Mouse (Mus musculus): ENCODE measurements at regions not wholly inside any gene's neighbourhood (a gene's known extent, or its start where the extent isn't known, plus 50 kb on each side); places are given as distances from the start of the nearest gene placed in this dataset.

GRCm38 (mm10) chr14:76188105-76188645 lies 77.5 kb downstream of the Nufip1 start:
- no peak overlapping the region for H3K4me3 ChIP-seq (ENCODE audit: low read depth, low read length)
- no peak for DNase-seq (ENCODE audit: low spot score)
- 89% methylated on average over 6 of the region's 6 CpGs for WGBS
- H3K27ac ChIP-seq (replicated peaks; ENCODE audit: low read depth, low read length): no peak overlapping the region
- ATAC-seq (ENCODE audit: insufficient number of reproducible peaks, low FRiP score, low TSS enrichment, low read depth): no peak
- no peaks in the 10 kb centered on the region for H3K36me3 ChIP-seq (ENCODE audit: control insufficient read depth, insufficient read depth, low read length)
- no peak overlapping the region for H3K4me2 ChIP-seq (ENCODE audit: low read depth, severe bottlenecking)
- no peaks in the 10 kb centered on the region for H3K27me3 ChIP-seq (ENCODE audit: control insufficient read depth, insufficient read depth, low read length)
- no peaks in the 10 kb centered on the region for H3K4me1 ChIP-seq (ENCODE audit: control insufficient read depth, insufficient read depth, low read length)
- H3K9me3 ChIP-seq (ENCODE audit: control insufficient read depth, low read length): no peaks in the 10 kb centered on the region
- H3K9ac ChIP-seq (ENCODE audit: low read length): no peak overlapping the region

- Histone ChIP-seq H3K4me3 (ENCODE audit: low read depth, low read length) (no peak overlapping the region), H3K4me2 (ENCODE audit: low read depth, severe bottlenecking) (no peak overlapping the region), H3K9ac (ENCODE audit: low read length) (no peak overlapping the region), H3K27ac (replicated peaks; ENCODE audit: low read depth, low read length) (no peak overlapping the region), H3K27me3 (ENCODE audit: control insufficient read depth, insufficient read depth, low read length) (no peaks in the 10 kb centered on the region), H3K36me3 (ENCODE audit: control insufficient read depth, insufficient read depth, low read length) (no peaks in the 10 kb centered on the region), H3K4me1 (ENCODE audit: control insufficient read depth, insufficient read depth, low read length) (no peaks in the 10 kb centered on the region), H3K9me3 (ENCODE audit: control insufficient read depth, low read length) (no peaks in the 10 kb centered on the region)
- ATAC-seq (ENCODE audit: insufficient number of reproducible peaks, low FRiP score, low TSS enrichment, low read depth) (no peak), DNase-seq (ENCODE audit: low spot score) (no peak)
- WGBS: 86% methylated on average over 10 of the region's 10 CpGs
Measured at GRCm38 (mm10) chr14:76195324-76195723, 84.6 kb downstream of the Nufip1 start.

DNA sequence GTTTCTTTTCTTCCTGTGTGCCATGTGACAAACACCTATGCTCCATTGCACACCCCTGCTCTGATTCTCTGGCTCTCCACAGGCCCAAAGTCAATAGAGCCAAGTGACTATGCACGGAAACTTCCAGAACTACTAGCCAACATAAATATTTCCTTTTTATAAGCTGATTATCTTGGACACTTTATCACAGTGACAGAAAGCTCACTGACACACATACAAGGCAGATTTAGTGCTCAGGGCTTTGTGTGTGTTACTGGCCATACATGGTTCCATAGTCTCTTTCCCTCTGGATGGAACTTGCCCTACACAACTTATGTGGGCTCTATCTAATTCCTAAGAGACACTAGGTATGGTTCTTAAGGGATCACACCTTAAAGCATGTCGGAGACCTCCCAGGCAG lies 86.7 kb downstream of the Nufip1 start:
- H3K36me3 ChIP-seq (ENCODE audit: control insufficient read depth, insufficient read depth, low read length): no peaks in the 10 kb centered on the region
- no peak overlapping the region for H3K4me2 ChIP-seq (ENCODE audit: low read depth, severe bottlenecking)
- H3K4me3 ChIP-seq (ENCODE audit: low read depth, low read length): no peak overlapping the region
- no peak overlapping the region for H3K9ac ChIP-seq (ENCODE audit: low read length)
- DNase-seq (ENCODE audit: low spot score): no peak
- H3K9me3 ChIP-seq (ENCODE audit: control insufficient read depth, low read length): no peaks in the 10 kb centered on the region
- H3K27ac ChIP-seq (replicated peaks; ENCODE audit: low read depth, low read length): no peak overlapping the region
- H3K27me3 ChIP-seq (ENCODE audit: control insufficient read depth, insufficient read depth, low read length): no peaks in the 10 kb centered on the region
- no peak for ATAC-seq (ENCODE audit: insufficient number of reproducible peaks, low FRiP score, low TSS enrichment, low read depth)
- H3K4me1 ChIP-seq (ENCODE audit: control insufficient read depth, insufficient read depth, low read length): no peaks in the 10 kb centered on the region
- WGBS: 90% methylated on average over 2 of the region's 2 CpGs

DNA sequence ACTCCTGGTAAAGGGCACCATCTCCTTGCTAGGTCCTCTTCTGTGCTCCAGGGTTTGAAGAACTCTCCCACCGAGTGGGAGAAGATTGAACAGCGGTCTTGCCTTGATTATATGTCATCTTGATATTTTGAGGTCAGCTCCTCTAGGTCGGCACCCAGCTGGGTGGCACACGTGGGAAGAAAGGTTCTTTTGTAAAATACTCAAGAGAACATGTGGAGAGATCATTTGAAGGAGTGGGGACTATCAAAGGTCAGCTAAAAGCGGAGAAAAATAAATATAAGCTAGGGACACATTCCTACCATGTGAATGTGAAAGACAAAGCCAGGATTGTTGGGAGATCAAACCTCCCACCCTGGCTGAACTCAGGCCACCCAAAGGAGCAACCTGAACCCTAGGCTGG lies 87.7 kb downstream of the Nufip1 start:
- no peaks in the 10 kb centered on the region for H3K36me3 ChIP-seq (ENCODE audit: control insufficient read depth, insufficient read depth, low read length)
- H3K9me3 ChIP-seq (ENCODE audit: control insufficient read depth, low read length): no peaks in the 10 kb centered on the region
- H3K4me3 ChIP-seq (ENCODE audit: low read depth, low read length): no peak overlapping the region
- ATAC-seq (ENCODE audit: insufficient number of reproducible peaks, low FRiP score, low TSS enrichment, low read depth) (no peak), DNase-seq (ENCODE audit: low spot score) (no peak)
- no peaks in the 10 kb centered on the region for H3K27me3 ChIP-seq (ENCODE audit: control insufficient read depth, insufficient read depth, low read length)
- no peaks in the 10 kb centered on the region for H3K4me1 ChIP-seq (ENCODE audit: control insufficient read depth, insufficient read depth, low read length)
- 67% methylated on average over 5 of the region's 5 CpGs for WGBS
- H3K4me2 ChIP-seq (ENCODE audit: low read depth, severe bottlenecking): no peak overlapping the region
- no peak overlapping the region for H3K9ac ChIP-seq (ENCODE audit: low read length)
- H3K27ac ChIP-seq (replicated peaks; ENCODE audit: low read depth, low read length): no peak overlapping the region

DNA sequence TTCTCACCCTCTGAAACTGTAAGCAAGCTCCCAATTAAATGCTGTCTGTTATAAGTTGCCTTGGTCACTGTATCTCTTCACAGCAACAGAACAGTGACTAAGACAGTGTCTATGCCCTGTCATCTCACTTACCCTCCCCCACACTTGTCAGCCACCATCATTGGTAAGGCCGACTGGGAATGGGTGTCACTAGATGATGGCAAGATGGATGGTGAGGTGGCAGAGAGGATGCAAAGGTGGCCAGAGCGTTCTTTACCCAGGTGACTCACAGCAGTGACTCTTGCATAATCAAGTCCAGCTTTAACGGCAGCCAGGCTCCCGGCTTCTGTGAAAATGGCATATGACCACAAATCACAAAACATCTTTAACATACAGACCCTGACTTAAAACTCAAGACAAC lies 91.9 kb downstream of the Nufip1 start:
- Histone ChIP-seq H3K9me3 (ENCODE audit: control insufficient read depth, low read length) (no peaks in the 10 kb centered on the region), H3K27me3 (ENCODE audit: control insufficient read depth, insufficient read depth, low read length) (no peaks in the 10 kb centered on the region), H3K4me1 (ENCODE audit: control insufficient read depth, insufficient read depth, low read length) (no peaks in the 10 kb centered on the region), H3K4me2 (ENCODE audit: low read depth, severe bottlenecking) (no peak overlapping the region), H3K9ac (ENCODE audit: low read length) (no peak overlapping the region), H3K4me3 (ENCODE audit: low read depth, low read length) (no peak overlapping the region), H3K27ac (replicated peaks; ENCODE audit: low read depth, low read length) (no peak overlapping the region), H3K36me3 (ENCODE audit: control insufficient read depth, insufficient read depth, low read length) (no peaks in the 10 kb centered on the region)
- DNase-seq (ENCODE audit: low spot score) (no peak), ATAC-seq (ENCODE audit: insufficient number of reproducible peaks, low FRiP score, low TSS enrichment, low read depth) (no peak)
- WGBS: 83% methylated on average over 4 of the region's 4 CpGs

- Histone ChIP-seq H3K4me2 (ENCODE audit: low read depth, severe bottlenecking) (no peak overlapping the region), H3K4me3 (ENCODE audit: low read depth, low read length) (no peak overlapping the region), H3K27me3 (ENCODE audit: control insufficient read depth, insufficient read depth, low read length) (no peaks in the 10 kb centered on the region), H3K27ac (replicated peaks; ENCODE audit: low read depth, low read length) (no peak overlapping the region), H3K4me1 (ENCODE audit: control insufficient read depth, insufficient read depth, low read length) (no peaks in the 10 kb centered on the region), H3K36me3 (ENCODE audit: control insufficient read depth, insufficient read depth, low read length) (no peaks in the 10 kb centered on the region), H3K9me3 (ENCODE audit: control insufficient read depth, low read length) (no peaks in the 10 kb centered on the region), H3K9ac (ENCODE audit: low read length) (no peak overlapping the region)
- WGBS: 71% methylated on average over 1 of the region's 1 CpGs
- DNase-seq (ENCODE audit: low spot score): no peak
- no peak for ATAC-seq (ENCODE audit: insufficient number of reproducible peaks, low FRiP score, low TSS enrichment, low read depth)
Measured at GRCm38 (mm10) chr14:76203135-76203534, 92.4 kb downstream of the Nufip1 start.

GRCm38 (mm10) chr14:76216446-76217177 lies 105.9 kb downstream of the Nufip1 start:
- H3K27me3 ChIP-seq (ENCODE audit: control insufficient read depth, insufficient read depth, low read length): no peaks in the 10 kb centered on the region
- H3K36me3 ChIP-seq (ENCODE audit: control insufficient read depth, insufficient read depth, low read length): no peaks in the 10 kb centered on the region
- no peaks in the 10 kb centered on the region for H3K9me3 ChIP-seq (ENCODE audit: control insufficient read depth, low read length)
- DNase-seq (ENCODE audit: low spot score) (no peak), ATAC-seq (ENCODE audit: insufficient number of reproducible peaks, low FRiP score, low TSS enrichment, low read depth) (no peak)
- no peak overlapping the region for H3K4me2 ChIP-seq (ENCODE audit: low read depth, severe bottlenecking)
- no peaks in the 10 kb centered on the region for H3K4me1 ChIP-seq (ENCODE audit: control insufficient read depth, insufficient read depth, low read length)
- 79% methylated on average over 12 of the region's 12 CpGs for WGBS
- no peak overlapping the region for H3K27ac ChIP-seq (replicated peaks; ENCODE audit: low read depth, low read length)
- no peak overlapping the region for H3K9ac ChIP-seq (ENCODE audit: low read length)
- no peak overlapping the region for H3K4me3 ChIP-seq (ENCODE audit: low read depth, low read length)

DNA sequence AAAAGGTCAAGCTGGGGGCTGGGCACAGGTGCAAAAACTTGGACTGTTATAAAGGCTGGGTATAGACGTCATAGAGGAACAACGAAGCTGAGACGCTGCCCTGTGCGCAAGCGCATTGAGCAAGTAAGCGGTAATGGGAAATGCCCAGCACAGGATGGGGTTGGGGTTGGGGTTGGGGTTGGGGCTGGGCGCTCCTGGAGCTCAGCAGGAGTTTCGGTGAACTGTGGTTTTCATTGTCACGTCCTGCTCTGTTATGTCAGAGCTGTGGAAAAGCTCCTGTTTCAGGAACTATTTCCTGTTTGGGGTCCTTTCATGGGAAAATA lies 106.4 kb downstream of the Nufip1 start:
- no peaks in the 10 kb centered on the region for H3K36me3 ChIP-seq (ENCODE audit: control insufficient read depth, insufficient read depth, low read length)
- WGBS: 80% methylated on average over 9 of the region's 9 CpGs
- H3K9ac ChIP-seq (ENCODE audit: low read length): no peak overlapping the region

More for the DNA sequence above, 106.4 kb downstream of the Nufip1 start:
- Histone ChIP-seq H3K4me2 (ENCODE audit: low read depth, severe bottlenecking) (no peak overlapping the region), H3K27me3 (ENCODE audit: control insufficient read depth, insufficient read depth, low read length) (no peaks in the 10 kb centered on the region), H3K4me1 (ENCODE audit: control insufficient read depth, insufficient read depth, low read length) (no peaks in the 10 kb centered on the region), H3K9me3 (ENCODE audit: control insufficient read depth, low read length) (no peaks in the 10 kb centered on the region), H3K27ac (replicated peaks; ENCODE audit: low read depth, low read length) (no peak overlapping the region), H3K4me3 (ENCODE audit: low read depth, low read length) (no peak overlapping the region)
- DNase-seq (ENCODE audit: low spot score) (no peak), ATAC-seq (ENCODE audit: insufficient number of reproducible peaks, low FRiP score, low TSS enrichment, low read depth) (no peak)
